Mouse (Mus musculus) CH12.LX (cell line): ENCODE results near the gene Stab1. TPM values are rescaled to one million over a fixed set of nuclear protein-coding genes. Genes with fewer than 3 reads are reported as not detected.

Source experiments
- DNase-seq: peaks from one replicate; pipeline ENCODE4 v3.0.0-alpha.2; 2013; ENCODE audit errors: extremely low read depth
- H3K27ac ChIP-seq: 2 replicates; pipeline ENCODE4 v1.5.1; 2012; ENCODE audit warnings: low read depth, mild to moderate bottlenecking, control low read depth, moderate library complexity; ENCODE audit not compliant: insufficient read depth
- H3K27me3 ChIP-seq: replicated peaks from 2 replicates; pipeline ENCODE3; 2012; ENCODE audit warnings: inconsistent platforms
- H3K36me3 ChIP-seq, 2 experiments: replicated peaks in 1 of 2; 2 replicates each; pipeline versions ENCODE3 to v1.6.1; 2012; ENCODE audit warnings: inconsistent platforms in 1 of 2, low read length in 1 of 2, mild to moderate bottlenecking in 1 of 2, mixed read lengths in 1 of 2, moderate library complexity in 1 of 2; ENCODE audit not compliant: control insufficient read depth in 1 of 2, insufficient read depth in 1 of 2
- H3K4me1 ChIP-seq, 2 experiments: 2 replicates each; pipeline ENCODE4 v1.6.1; 2012; ENCODE audit warnings: inconsistent platforms in 1 of 2, moderate library complexity in 1 of 2; ENCODE audit not compliant: insufficient read depth in 2 of 2, control insufficient read depth in 1 of 2
- H3K4me2 ChIP-seq: 2 replicates; pipeline ENCODE4 v1.6.1; 2012; ENCODE audit warnings: low read depth, mild to moderate bottlenecking, control low read depth; ENCODE audit not compliant: poor library complexity, insufficient read depth, severe bottlenecking
- H3K4me3 ChIP-seq, 3 experiments: fragments of 150-350 bp in 1 of 3; sonication (generic) in 1 of 3; replicated peaks in 1 of 3; 2 replicates each; pipeline versions ENCODE3 to v1.5.1; 2011 to 2012; ENCODE audit warnings: low read depth in 2 of 3, low read length in 2 of 3, mild to moderate bottlenecking in 2 of 3, moderate library complexity in 2 of 3, control low read depth in 1 of 3, improper control_type of control experiment in 1 of 3, inconsistent platforms in 1 of 3, mixed read lengths in 1 of 3; ENCODE audit not compliant: poor library complexity in 1 of 3
- H3K79me2 ChIP-seq: replicated peaks from 2 replicates; pipeline ENCODE4 v1.6.1; 2012; ENCODE audit warnings: mild to moderate bottlenecking, moderate library complexity; ENCODE audit not compliant: control insufficient read depth, poor library complexity, insufficient read depth, severe bottlenecking; ENCODE audit errors: extremely low read depth
- H3K9ac ChIP-seq: 2 replicates; pipeline ENCODE4 v1.6.1; 2012; ENCODE audit warnings: low read depth, mild to moderate bottlenecking, control low read depth, moderate library complexity; ENCODE audit not compliant: insufficient read depth
- H3K9me3 ChIP-seq: replicated peaks from 2 replicates; pipeline ENCODE3; 2012; ENCODE audit warnings: low read length, inconsistent platforms, mixed read lengths
- BHLHE40 ChIP-seq: IDR thresholded peaks from 2 replicates; pipeline ENCODE4 v1.6.1; 2011; ENCODE audit warnings: mild to moderate bottlenecking, low read depth, low read length, improper control_type of control experiment
- CHD2 ChIP-seq: IDR thresholded peaks from 2 replicates; pipeline ENCODE4 v1.6.1; 2011; ENCODE audit warnings: low read length, improper control_type of control experiment
- E2F4 ChIP-seq: IDR thresholded peaks from 2 replicates; pipeline ENCODE4 v1.6.1; 2011; ENCODE audit warnings: low read depth, low read length, improper control_type of control experiment; ENCODE audit not compliant: insufficient replicate concordance
- ELF1 ChIP-seq: IDR thresholded peaks from 2 replicates; pipeline ENCODE4 v1.6.1; 2014; ENCODE audit warnings: low read depth, mild to moderate bottlenecking, inconsistent platforms, low read length, improper control_type of control experiment
- ETS1 ChIP-seq: conservative IDR thresholded peaks from 2 replicates; pipeline ENCODE4 v1.6.1; 2012; ENCODE audit warnings: low read depth, mild to moderate bottlenecking, inconsistent platforms, low read length, improper control_type of control experiment, moderate library complexity
- GABPA ChIP-seq: IDR thresholded peaks from 2 replicates; pipeline ENCODE4 v1.6.1; 2012; ENCODE audit warnings: low read depth, low read length, improper control_type of control experiment, inconsistent platforms; ENCODE audit not compliant: insufficient replicate concordance
- IRF4 ChIP-seq: IDR thresholded peaks from 2 replicates; pipeline ENCODE4 v1.6.1; 2014; ENCODE audit warnings: low read depth, mild to moderate bottlenecking, inconsistent platforms, low read length, improper control_type of control experiment
- JUN ChIP-seq: IDR thresholded peaks from 2 replicates; pipeline ENCODE4 v1.6.1; 2011; ENCODE audit warnings: low read depth, mild to moderate bottlenecking, low read length, improper control_type of control experiment, moderate library complexity; ENCODE audit not compliant: insufficient read depth
- JUND ChIP-seq: conservative IDR thresholded peaks from 2 replicates; pipeline ENCODE4 v1.6.1; 2011; ENCODE audit warnings: low read depth, low read length, improper control_type of control experiment
- KAT2A ChIP-seq: IDR thresholded peaks from 2 replicates; pipeline ENCODE4 v1.6.1; 2012; ENCODE audit warnings: low read length, improper control_type of control experiment, inconsistent platforms; ENCODE audit not compliant: insufficient replicate concordance
- MAX ChIP-seq: IDR thresholded peaks from 2 replicates; pipeline ENCODE4 v1.6.1; 2011; ENCODE audit warnings: low read length, improper control_type of control experiment
- MXI1 ChIP-seq: IDR thresholded peaks from 2 replicates; pipeline ENCODE4 v1.6.1; 2011; ENCODE audit warnings: mild to moderate bottlenecking, low read depth, low read length, improper control_type of control experiment
- MYC ChIP-seq: IDR thresholded peaks from 2 replicates; pipeline ENCODE4 v1.6.1; 2011; ENCODE audit warnings: low read depth, mild to moderate bottlenecking, improper control_type of control experiment, low read length
- NELFE ChIP-seq: IDR thresholded peaks from 2 replicates; pipeline ENCODE4 v1.6.1; 2011; ENCODE audit warnings: low read depth, low read length, improper control_type of control experiment
- NRF1 ChIP-seq: IDR thresholded peaks from 2 replicates; pipeline ENCODE4 v1.6.1; 2014; ENCODE audit warnings: low read depth, mild to moderate bottlenecking, inconsistent platforms, low read length, improper control_type of control experiment, moderate library complexity
- POLR2A ChIP-seq: IDR thresholded peaks from 2 replicates; pipeline ENCODE4 v1.6.1; 2011; ENCODE audit warnings: low read depth, mild to moderate bottlenecking, improper control_type of control experiment, low read length
- RAD21 ChIP-seq: IDR thresholded peaks from 2 replicates; pipeline ENCODE4 v1.6.1; 2011; ENCODE audit warnings: low read depth, mild to moderate bottlenecking, low read length, improper control_type of control experiment, moderate library complexity
- RCOR1 ChIP-seq: conservative IDR thresholded peaks from 2 replicates; pipeline ENCODE4 v1.6.1; 2012; ENCODE audit warnings: low read depth, mild to moderate bottlenecking, inconsistent platforms, low read length, improper control_type of control experiment
- TBP ChIP-seq: conservative IDR thresholded peaks from 2 replicates; pipeline ENCODE4 v1.6.1; 2011; ENCODE audit warnings: low read depth, low read length, improper control_type of control experiment
- TCF12 ChIP-seq: IDR thresholded peaks from 2 replicates; pipeline ENCODE4 v1.6.1; 2014; ENCODE audit warnings: low read depth, mild to moderate bottlenecking, inconsistent platforms, low read length, improper control_type of control experiment
- USF1 ChIP-seq: IDR thresholded peaks from 2 replicates; pipeline ENCODE4 v1.6.1; 2014; ENCODE audit warnings: low read depth, mild to moderate bottlenecking, inconsistent platforms, low read length, improper control_type of control experiment
- USF2 ChIP-seq: conservative IDR thresholded peaks from 2 replicates; pipeline ENCODE4 v1.6.1; 2011; ENCODE audit warnings: low read depth, low read length, improper control_type of control experiment
- ZKSCAN1 ChIP-seq: IDR thresholded peaks from 2 replicates; pipeline ENCODE4 v1.6.1; 2012; ENCODE audit warnings: low read depth, inconsistent platforms, low read length, improper control_type of control experiment, borderline replicate concordance
- ZNF384 ChIP-seq: IDR thresholded peaks from 2 replicates; pipeline ENCODE4 v1.6.1; 2012; ENCODE audit warnings: low read depth, low read length, improper control_type of control experiment, inconsistent platforms
- dilution Hi-C: fragments of 300-500 bp; cut with MboI; formaldehyde crosslinking; loops from 2 replicates; pipeline ENCODE4 v1.14.3; 2020; ENCODE audit warnings: low sequenced_read_pairs; ENCODE audit not compliant: extremely low pct_unique_long_range_greater_than_20kb, extremely low pct_ligation_motif_present
- in situ Hi-C: fragments of 300-500 bp; cut with MboI; formaldehyde crosslinking; loops from 3 replicates; pipeline ENCODE4 v1.14.3; 2019; ENCODE audit warnings: low sequenced_read_pairs, low pct_ligation_motif_present, low pct_unique_long_range_greater_than_20kb, mixed read lengths
- polyA plus RNA-seq: library from polyadenylated mRNA; unstranded; fragments of >175 nt; gene quantifications from 2 replicates; pipeline ENCODE4 v1.2.1, GENCODE M21; 2012; ENCODE audit warnings: low read depth; ENCODE audit not compliant: insufficient read length
- total RNA-seq, 2 experiments: library from RNA; depleted of rRNA; stranded (reverse); fragments of 300-350 nt in 1 of 2; fragments of >200 nt in 1 of 2; gene quantifications; 2 replicates each; pipeline ENCODE4 v1.2.3; 2012 to 2014

Gene Stab1
- total and polyA plus RNA-seq, 3 experiments, result 3.9 to 11.2 (median 5.8) TPM

DNA sequence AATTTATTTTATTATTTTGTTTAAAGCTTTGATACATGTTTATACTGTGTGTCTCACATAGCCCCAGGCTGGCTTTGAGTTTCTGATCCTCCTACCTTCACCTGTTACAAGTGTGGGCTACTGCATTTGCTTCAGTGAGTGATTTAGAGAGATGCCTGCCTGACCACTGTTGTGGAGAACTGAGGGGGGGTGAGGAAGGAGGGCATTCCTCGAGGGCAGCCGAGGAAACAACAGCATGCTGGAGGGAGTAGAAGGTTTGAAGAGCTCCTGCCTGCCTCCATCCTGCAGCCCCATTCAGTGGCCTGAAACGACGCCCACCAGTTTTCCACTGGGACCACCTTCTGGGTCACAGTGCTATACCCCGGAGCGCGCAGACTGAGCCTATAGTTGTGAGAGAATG lies 3.0 kb downstream of the Stab1 start:
- no peaks in the 10 kb centered on the region for H3K9me3 ChIP-seq
- in situ Hi-C loops (no loop called here), dilution Hi-C loops (no loop called here)
- no peaks in the 10 kb centered on the region for H3K27me3 ChIP-seq
- H3K4me1 ChIP-seq, result peaks cover 25 to 62% of the 10 kb centered on the region in 2 experiments
- no peak overlapping the region for H3K4me3 ChIP-seq
- H3K36me3 ChIP-seq, result peaks cover 1 to 5% of the 10 kb centered on the region in 2 experiments
- H3K4me2 ChIP-seq, result no peak overlapping the region
- no peak for DNase-seq
- TF ChIP-seq MAX, result no peak
- no peak for TF ChIP-seq IRF4
- TF ChIP-seq RCOR1, result no peak
- TF ChIP-seq TBP, result no peak
- TF ChIP-seq BHLHE40, result no peak
- no peak for TF ChIP-seq ELF1
- no peak for TF ChIP-seq TCF12
- TF ChIP-seq JUN, result no peak
- TF ChIP-seq RAD21, result no peak
- no peak for TF ChIP-seq KAT2A
- TF ChIP-seq CHD2, result no peak
- no peaks in the 10 kb centered on the region for H3K79me2 ChIP-seq
- H3K27ac ChIP-seq, result no peak overlapping the region
- no peak overlapping the region for H3K9ac ChIP-seq

DNA sequence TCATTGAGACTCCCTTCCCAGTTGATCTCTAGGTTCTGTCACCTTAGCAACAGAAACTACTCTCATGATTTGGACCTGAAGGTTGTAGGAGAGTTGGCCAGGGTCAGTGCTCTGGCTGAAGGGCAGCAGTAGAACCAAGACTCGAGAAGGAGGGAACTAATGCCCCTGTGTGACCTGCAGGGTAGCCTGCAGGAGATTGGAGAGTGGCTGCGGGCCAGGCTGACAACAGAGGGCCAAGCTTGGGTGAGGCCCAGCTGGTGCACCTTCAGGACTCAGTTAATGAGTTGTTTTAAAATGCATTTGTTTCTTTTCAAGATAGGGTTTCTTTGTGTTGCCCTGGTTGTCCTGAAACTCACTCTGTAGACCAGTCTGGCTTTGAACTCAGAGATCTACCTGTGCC lies 3.4 kb downstream of the Stab1 start:
- Histone ChIP-seq H3K27ac (no peak overlapping the region), H3K4me1 (peaks cover 28 to 61% of the 10 kb centered on the region in 2 experiments), H3K4me3 (no peak overlapping the region), H3K27me3 (no peaks in the 10 kb centered on the region), H3K9ac (no peak overlapping the region), H3K36me3 (peaks cover 0 to under 1% of the 10 kb centered on the region in 2 experiments), H3K79me2 (no peaks in the 10 kb centered on the region), H3K9me3 (no peaks in the 10 kb centered on the region), H3K4me2 (no peak overlapping the region)
- dilution Hi-C loops (no loop called here), in situ Hi-C loops (no loop called here)
- TF ChIP-seq IRF4 (no peak), GABPA (no peak), USF1 (no peak), NRF1 (no peak), MXI1 (no peak), ETS1 (no peak), BHLHE40 (no peak), POLR2A (no peak), JUND (no peak), KAT2A (no peak), E2F4 (no peak), ZKSCAN1 (no peak), NELFE (no peak), RAD21 (no peak), MYC (no peak), CHD2 (no peak), ZNF384 (no peak), USF2 (no peak)
- no peak for DNase-seq
